Mouse (Mus musculus): ENCODE results near the gene Hdac11.
"Not testable (repeated sequence)": the region's sequence is repeated elsewhere in the genome, so short reads cannot be mapped to it uniquely, and the experiment has no call there.

Gene Hdac11

DNA sequence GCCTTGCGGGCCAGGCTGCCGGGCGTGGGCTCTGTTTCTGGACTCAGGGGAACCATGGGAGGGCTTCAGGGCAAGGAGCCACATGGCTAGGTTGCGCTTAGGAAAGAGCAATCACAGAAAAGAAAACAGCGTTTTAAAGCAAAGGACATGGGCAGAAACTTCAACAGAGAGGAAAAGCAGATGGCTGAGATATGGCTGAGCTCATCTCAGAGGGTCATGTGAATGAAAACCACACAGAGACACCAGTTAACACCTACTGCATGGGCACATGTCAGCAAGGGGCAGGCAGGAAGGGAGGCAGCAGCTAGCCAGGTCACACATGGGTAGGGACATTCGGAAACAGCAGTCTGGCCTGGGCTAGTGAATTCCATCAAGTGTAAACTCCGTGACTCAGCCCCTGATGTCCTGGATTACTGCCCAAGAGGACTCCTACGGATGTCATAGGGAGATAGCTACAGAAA, 45.4 kb downstream of the Hdac11 start:
- DNase-seq (ENCODE audit: low spot score in 2 of 2) = no peak

DNA sequence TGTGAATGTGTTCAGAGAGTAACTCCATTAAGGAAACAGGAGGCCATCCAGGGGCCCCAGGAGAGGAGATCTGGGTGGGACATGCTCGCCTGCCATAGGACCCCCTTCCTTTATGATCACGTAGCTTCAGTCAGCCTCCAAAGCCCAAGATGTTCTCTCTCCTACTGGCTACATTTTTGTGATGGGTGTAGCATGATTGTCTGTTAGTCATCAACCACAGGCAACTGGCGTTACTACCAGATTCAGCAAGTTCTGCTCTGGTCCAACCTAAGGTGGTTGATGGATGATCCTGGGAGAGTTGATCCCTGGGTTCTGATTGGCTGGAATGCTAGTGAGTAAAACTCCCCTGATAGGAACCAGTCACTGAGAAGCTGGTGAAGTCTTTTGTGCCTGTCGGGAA, 46.1 kb downstream of the Hdac11 start:
- DNase-seq (ENCODE audit: low spot score in 2 of 2) = no peak

DNA sequence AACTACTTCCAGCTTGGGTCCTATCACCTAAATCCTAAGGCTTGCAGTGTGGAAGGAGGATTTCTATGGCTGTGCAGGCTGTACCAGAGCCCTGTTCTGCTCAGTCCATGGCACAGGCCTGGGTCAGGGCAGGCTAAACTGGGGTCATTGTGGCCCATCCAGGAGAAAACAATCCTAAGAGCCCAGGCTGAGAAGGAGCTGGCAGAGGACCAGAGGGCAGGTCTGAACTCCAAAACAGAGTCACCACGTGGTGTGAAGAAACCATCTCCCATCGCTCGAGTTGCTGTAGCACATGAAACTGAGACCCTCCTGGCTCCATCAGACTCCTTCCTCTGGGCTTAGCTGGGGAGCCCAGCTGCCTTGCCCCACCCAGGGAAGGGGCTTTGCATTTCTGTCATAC, 48.9 kb downstream of the Hdac11 start:
- no peak for DNase-seq (ENCODE audit: low spot score in 2 of 2)

DNA sequence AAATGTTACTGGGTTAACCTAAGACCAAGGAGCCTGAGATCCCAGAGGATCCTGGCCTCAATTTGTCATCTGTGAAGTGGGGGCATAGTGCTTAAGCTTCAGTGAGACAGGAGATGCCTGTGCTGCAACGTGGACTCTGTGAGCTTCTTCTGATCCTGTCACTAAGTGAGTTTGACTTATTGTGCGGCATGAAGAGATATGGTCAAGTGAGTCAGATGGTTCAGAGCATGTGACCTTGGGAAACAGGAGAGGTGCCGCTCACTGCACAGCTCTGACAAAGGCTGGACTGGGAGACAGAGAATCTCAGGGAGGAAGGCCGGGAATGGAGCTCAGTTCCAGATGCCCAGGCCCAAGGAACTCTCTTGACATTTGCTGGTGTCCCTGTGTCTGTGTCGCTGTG, 49.3 kb downstream of the Hdac11 start:
- DNase-seq (ENCODE audit: low spot score in 2 of 2) = no peak

DNA sequence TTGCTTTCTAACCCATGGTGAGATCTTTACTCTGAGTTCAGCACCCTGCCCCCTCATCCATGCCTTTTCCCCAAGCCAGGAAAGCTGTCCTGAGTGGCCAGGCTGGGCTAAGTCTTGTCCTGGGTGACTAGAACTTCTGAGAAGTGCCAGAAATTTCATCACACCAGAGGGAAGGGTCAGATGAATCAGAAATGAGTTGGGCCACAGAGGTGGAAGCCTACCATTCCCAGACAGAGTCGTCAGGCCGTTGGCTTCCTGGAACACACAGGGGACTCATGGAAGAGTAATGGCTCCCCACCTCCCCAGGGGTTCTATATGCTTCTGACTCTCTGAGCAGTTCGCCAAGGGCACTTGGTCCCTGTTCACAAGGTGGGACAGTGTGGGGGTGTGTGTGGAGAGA, 51.0 kb downstream of the Hdac11 start:
- DNase-seq (ENCODE audit: low spot score in 2 of 2) = no peak

DNA sequence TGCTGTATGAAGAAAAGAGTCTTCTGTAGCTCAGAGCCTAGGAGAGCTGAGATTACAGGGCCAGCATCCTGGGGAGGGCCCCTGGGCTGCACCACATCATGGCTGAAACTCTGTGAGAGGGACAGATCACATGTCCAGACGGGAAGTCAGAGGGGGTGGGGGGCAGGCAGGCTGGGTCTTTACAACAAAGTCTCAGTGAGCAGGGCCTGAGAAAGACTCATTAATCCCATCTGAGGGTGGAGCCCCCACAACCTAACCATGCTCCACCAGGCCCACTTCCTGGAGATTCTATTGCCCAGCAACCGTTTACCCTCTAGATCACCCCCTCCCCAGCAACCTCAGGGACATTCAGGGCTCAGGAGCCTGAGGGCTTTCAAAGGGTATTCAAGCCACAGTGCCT, 53.3 kb downstream of the Hdac11 start:
- DNase-seq (ENCODE audit: low spot score in 2 of 2) = no peak

DNA sequence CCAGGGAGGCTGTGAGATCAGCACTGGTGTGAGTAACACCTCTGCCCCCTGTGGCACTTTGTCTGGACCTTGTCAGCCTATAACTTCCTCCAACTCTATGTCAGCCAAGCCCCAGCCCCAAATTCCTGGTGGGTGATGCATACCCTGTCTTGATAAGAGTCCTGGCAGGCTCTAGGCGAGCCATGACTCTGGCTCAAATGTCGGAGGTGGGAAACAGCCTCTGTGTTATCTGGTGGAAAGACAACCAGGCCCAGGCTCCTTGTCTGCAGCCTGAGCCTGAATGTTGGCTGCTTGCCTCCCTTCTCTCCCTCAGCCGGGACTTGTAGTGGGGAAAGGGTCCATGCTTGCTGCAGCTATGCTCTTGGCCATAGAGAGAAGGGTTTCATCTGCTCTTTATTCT, 54.4 kb downstream of the Hdac11 start:
- DNase-seq (ENCODE audit: low spot score in 2 of 2) = no peak

DNA sequence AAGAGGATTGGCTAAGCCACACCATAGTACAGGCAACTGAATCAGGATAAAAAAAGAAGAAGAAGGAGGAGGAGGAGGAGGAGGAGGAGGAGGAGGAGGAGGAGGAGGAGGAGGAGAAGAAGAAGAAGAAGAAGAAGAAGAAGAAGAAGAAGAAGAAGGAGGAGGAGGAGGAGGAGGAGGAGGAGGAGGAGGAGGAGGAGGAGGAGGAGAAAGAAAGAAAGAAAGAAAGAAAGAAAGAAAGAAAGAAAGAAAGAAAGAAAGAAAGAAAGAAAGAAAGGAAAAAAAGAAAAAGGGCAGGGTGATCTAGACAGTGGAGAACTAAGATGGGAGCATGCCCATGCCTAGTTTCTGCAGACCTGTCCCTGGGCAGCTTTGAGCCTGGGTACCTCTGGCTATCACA, 55.7 kb downstream of the Hdac11 start, which contains the start of gene Fbln2:
Fbln2 (plus strand) TSS at position 301 of the 400 bp plus-strand sequence.
- DNase-seq (ENCODE audit: low spot score in 2 of 2) = not testable (repeated sequence)

DNA sequence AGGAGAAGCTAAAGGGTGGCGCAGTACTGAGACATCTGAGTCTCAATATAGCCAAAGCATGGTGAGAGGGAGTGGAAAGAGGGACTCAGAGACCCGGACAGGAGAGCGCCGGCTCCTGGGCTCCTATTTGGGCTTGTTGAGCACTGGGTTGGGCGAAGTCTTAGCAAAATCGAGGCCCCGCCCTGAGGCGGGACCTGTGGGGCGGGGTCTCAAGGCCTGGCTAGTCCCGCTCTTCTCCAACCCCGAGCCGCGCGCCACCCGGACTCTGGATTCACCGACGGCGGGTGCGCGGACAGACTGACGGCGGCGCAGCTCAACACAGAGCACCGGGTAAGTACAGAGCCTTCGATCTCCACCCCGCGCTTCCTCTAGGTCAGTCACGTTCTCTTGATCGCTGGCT, 56.1 kb downstream of the Hdac11 start:
- DNase-seq (ENCODE audit: low spot score in 2 of 2) = peak in 1 of 2 experiments; percentile 23

DNA sequence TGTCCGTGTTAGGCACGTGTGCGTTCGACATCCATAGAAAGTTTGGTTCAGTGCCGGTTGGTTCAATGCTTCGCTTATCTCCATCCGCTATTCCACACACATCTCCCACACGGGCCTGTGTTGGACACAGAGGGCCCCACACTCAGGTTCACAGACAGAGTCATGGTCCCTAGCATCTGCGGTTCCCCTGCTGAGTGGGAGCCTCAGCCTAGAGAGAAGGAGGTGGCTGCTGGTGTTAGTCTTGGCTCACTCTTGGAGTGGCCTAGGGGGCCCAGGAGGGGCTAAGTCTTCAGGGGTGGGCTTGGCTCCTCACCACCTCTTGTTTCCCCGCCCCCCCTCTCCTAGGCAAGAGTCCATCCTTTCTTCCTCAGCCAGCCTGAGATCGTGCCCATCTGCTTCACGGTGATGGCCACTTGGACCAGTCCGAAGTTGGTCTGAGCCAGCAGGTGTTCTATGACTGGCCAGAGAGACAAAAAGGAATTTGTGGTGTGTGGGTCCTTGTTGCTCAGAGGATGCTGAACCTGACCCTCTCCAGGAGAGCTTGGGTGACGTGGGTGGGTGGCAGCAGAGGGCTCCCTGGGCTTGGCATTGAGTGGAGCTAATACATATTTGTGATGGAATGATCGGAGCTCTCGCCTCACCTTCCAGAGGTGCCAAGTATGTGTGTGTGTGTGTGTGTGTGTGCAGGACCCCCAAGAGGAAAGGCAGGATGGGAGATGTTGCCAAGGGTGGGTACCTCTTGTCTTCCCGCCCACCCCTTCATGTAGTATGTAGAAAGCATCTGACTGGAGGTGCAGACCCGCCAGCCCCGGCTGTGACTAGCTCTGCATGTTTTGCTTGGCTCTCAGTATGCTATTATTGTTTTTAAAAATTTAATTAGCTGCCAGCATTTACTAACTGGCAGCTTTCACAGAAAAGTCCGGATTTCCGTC, 57.1 kb downstream of the Hdac11 start:
- DNase-seq (ENCODE audit: low spot score in 2 of 2) = no peak

DNA sequence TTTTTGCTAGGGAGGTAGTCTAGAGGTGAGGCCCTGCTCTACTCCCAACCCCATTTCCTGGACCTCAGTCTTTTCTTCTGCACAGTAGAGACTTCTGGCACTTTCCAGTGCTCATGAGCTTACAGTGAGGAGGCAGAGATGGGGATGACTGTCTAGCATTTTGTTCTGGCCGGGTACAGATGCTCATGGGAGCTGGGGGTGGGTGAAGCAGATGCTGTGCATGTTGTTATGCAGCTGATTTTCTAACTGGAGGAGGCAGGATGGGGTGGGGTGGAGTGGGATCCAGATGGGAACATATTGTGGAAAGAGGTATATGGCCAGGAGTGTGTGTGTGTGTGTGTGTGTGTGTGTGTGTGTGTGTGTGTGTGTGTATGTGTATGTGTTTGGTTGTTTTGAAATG, 59.0 kb downstream of the Hdac11 start:
- no peak for DNase-seq (ENCODE audit: low spot score in 2 of 2)

DNA sequence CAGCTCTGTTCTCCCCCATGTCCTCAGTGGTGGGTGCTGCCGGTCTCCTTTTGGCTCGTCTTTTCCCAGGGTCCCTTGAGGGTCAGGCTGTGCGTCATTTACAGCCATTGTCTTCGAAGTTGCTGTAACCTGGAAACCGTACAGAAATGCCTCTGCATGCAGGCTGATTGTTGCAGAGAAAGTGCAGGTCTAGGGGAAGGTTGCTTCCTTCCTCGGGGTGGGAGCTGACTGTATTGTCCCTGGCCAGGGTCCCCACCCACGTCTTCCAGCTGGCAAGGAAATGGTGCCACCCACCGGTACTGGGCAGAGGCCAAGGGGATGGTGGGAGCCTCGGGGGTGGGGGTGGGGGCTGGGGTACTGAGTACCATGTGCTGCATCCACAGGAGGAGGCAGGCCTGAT, 62.0 kb downstream of the Hdac11 start:
- no peak for DNase-seq (ENCODE audit: low spot score in 2 of 2)

DNA sequence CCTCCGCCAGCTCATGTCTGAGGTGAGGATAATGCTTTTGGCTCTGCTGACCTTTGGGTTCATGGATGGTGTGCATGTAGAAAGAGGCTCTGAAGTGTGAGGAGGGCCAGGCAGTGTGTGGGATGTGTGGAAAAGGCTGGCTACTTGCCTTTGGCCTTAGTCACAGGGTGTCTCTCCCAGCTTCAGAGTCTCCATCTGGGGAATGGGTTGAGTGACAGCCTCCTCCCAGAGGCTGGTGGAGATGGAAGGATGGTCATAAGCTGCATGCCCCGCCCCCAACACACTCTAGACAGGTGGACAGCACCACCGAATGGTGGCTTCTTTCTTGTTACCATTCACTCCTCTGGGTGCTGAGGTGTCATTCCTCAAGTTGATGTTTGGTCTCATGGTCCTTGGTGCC, 62.4 kb downstream of the Hdac11 start:
- DNase-seq (ENCODE audit: low spot score in 2 of 2) = no peak

DNA sequence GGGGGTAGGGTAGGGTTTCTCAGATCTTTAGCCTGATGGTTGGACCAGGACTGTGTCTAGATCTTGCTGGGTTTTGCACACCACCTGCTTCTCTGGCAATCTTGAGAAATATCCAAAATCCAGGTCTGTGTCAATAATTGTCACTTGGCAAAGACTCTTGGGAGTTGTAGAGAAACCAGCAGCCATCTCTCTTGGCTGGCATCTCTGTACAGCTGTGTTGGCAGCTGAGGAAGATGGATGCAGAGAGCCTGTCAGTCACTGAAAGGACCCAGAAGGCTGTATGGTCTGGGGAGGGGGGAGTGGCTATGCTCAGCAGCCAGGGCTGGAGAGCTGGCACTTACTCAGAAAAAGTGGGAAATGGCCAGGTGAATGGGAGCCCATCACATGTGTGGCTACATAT, 63.6 kb downstream of the Hdac11 start:
- DNase-seq (ENCODE audit: low spot score in 2 of 2) = no peak

DNA sequence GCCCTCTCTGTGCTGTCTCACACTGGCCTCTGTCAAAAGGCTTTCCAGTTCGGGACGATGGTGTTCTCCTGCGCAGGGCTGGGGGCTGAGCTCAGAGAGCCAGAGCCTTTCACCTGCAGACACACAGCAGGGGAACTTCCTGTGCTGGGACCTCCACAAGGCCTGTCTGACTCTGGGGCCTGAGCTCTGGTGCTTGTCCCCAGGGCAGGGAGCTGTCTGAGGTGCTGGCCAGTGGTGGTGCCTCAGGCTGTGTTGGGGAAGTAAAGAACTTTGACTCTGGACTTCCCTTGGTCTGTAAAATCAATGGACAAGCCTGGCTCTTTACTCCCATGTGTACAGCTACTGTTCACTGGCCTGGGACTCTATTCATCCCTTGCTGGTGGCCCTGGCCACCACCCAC, 64.6 kb downstream of the Hdac11 start:
- peak in 1 of 2 experiments; percentile 32 for DNase-seq (ENCODE audit: low spot score in 2 of 2)

DNA sequence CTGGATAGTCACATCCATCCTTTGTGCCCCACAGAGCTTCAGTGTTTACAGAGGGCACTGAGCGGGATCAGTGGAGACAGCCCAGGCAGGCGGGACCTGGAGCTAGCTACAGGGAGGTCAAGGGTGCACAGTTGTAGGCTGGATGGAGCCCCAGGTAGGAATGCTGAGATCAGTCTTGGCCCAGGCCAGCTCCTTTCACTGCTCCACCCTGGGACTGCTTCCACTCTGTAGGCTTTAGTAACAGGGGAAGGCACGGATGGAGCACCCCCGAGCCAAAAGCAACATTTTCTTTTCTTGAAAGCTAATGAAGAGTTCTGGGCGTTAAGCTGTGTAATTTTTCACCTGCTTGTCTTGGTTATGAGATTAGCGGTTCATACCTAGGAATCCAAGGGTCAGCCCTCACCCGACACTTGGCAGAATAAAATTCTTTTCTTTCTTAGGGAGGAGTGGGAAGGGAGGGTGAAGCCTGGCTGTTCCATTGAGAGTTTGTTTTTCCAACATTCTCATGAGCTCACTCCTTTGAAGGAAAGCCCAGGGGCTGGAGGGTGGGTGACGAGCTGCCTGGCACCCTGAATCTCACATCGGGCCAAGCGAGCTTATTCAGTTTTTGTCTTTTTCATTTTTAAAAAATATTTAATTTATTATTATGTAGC, 66.4 kb downstream of the Hdac11 start:
- DNase-seq (ENCODE audit: low spot score in 2 of 2) = no peak
